Mouse (Mus musculus) embryo, embryonic 9.5 days (tissue): ENCODE measurements around the gene Fryl.
A peak's percentile ranks its signal among the peaks of the same experiment; 100 is the strongest.

Experiments
- DNase-seq: peaks from one replicate; pipeline ENCODE4 v3.0.0-alpha.2; 2017; ENCODE audit errors: extremely low spot score

Gene Fryl

DNA sequence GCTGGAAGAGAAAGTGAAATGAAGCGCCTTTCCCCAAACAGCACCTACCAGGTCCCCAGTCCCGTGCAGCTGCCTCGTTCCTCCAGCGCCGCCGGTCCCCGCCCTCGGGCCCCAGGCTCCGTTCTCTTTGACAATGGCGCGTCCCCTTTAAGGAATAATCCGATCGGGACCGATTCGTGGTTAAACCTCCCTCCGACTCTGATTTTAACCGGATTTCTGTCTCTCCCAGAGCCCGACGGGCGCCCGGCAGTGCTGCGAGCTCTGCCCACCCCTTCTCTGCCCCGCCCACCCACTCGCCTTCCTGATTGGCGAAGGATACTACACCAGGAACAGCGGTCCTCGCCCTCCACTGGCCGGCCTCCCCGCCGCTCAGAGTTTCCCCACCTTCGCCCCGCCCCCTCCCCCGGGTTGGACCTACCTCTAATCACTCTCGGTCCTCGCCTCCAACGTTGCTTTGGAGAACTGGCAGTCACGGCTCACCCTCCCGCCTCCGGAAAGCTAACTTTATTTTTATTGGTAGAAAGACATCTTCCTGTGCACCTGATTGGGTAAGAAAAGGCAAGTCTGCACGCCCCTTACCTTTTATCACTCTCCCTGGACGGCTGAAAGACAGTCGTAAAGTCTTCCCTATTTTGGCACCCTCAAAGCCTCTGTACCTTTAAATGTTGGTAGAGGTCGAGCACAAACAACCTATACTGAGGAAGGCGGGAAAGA is at the start of gene Fryl:
TSS of gene Fryl (minus strand) at position 268 of the 714 bp plus-strand sequence.
- DNase-seq = peak; percentile 100

DNA sequence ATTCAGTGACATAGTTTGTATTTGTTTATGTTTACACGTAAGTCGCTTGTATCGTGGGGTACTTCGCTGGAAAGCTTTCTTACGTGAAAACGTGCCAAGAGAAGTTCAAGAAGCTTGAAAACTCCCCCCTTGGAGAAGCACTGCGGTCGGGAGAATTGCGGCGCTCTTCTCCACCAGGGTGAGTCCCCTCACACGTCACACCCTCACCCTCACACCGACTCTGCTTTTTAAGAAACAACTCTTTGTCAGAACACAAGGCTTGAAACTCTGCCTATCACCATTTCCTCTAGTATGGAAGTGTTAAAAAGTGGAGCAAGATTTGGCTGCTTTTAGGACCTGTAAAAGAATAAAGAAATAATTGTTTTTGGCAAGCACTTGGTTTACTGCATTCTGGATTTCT is 48.1 kb upstream of the Fryl start:
- no peak for DNase-seq

DNA sequence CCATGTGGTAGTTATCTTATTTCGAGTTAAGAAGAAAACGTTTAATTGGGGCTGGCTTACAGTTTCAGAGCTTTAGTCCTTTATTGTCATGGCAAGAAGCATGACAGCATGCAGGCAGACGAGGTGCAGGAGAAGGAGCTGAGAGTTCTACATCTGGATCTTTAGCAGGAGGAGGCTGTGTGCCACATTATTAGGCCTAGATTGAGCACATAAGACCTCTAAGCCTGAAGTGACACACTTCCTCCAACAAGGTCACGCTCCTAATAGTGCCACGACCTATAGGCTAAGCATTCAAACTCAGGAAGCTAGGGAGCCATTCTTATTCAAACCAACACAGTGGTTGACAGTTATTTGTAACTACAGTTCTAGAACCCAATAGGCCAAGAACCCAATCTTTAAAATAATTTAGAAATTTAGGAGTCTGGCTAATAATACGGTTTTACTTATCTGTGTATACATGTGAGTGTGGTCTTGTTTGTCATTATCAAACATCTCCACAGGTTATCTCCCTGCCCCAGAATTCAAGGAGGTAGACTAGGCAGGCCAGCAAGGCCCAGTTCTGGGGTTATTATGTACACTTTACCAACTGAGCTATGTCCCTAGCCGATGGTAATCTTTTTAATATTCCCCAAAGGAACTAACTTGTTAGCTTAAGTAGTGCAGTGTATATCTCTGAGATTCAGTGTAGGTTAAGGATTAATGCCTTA is 45.3 kb upstream of the Fryl start:
- no peak for DNase-seq

DNA sequence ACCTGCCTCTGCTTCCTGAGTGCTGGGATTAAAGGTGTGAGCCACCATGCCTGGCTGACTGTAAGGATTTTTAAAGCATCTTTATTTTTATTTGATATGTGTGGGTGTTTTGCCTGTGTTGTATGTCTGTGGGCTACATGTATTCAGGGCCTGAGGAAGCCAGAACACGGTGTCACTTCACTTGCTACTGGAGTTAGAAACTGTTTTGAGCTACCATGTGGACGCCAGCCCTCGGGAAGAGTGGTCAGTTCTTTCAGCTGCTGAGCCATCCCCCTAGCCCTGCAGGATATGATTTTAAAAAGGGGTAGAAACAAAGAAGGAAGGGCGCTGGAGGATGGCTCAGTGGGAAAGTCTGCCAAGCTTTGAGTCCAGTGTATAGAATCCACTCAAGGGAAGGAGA is 39.5 kb upstream of the Fryl start:
- DNase-seq = no peak

DNA sequence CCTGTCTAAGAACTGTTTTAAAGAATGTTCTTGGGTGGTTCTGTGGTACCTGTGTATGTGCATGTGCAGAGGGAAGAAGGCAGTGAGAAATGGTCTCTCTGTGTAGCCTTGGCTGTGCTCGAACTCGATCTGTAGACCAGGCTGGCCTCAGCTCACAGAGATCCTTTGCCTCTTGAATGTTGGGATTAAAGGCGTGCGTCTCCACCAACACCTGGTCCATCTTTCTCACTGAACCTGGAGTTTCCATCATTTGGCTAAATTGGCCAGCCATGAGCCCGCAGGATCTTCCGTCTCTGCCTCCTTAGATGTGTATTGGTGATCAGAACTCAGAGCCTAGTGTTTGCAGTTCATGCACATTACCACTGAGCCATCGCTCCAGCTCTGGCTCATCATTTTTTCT is 38.6 kb upstream of the Fryl start:
- no peak for DNase-seq

DNA sequence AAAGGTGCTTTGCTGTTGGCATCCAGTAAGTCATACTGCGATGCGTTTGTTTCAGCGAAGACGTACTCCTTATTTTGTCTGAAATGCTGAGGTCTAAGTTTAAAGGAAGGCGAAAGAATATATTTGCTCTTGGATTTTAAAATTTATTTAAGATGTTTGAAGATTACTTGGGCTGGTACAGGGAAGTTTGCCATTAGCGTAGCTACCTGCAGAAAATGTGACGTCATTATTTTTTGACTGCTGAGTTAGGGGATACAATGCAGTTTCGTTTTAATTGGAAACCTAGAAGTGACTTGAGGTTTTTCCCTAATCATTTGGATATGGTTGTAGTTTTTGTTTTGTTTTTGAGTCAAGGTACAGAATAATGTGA is 37.0 kb upstream of the Fryl start:
- DNase-seq = no peak

DNA sequence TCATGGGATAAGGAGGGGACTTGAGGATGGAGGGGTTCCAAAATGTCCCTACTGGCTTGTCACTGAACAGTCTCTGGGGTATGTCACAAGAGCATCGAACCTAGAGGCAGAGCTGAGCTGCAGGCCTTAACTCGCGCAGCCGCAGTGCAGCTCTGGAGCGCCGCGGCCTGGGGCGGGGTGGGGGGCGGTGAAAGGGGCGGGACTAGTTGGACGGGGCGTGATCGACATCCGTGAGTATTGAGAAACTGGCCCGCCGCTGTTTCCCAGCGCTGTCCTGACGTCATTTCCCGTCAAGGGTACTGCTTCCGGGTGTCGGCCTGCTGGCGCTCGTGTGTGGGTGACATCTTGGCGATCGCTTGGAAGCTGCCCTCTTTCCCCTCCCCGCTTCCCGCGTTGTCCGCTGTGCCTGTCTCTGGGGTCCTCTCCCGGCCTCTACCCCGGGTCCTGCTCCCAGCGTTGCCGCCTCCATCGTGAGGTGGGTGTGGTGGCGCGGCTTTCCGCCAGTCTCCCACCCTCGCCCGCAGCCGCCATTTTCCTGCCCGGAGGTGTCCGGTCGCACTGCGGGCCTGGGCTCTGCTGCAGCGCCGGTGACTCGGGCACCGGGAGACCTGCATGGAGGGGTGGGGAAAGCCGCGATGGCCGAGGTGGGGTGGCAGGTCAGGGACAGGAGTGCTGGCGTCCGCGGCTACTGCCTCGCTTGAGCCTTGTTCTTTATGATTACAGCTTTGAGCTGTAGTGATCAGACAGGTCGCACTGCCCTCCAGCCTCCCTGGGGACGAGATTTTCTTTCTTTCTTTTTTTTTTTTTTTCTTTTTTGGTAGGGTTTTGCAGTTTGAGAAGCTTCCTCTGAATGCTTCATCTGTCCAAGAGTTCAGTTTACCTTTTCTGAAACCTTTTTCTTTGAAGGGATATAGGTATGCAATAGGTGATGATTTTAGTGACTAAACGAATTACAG is 36.4 kb upstream of the Fryl start, which contains the start of gene Ociad1:
TSS of gene Ociad1 (plus strand) at position 283 of the 956 bp plus-strand sequence.
- DNase-seq = peak; percentile 98

DNA sequence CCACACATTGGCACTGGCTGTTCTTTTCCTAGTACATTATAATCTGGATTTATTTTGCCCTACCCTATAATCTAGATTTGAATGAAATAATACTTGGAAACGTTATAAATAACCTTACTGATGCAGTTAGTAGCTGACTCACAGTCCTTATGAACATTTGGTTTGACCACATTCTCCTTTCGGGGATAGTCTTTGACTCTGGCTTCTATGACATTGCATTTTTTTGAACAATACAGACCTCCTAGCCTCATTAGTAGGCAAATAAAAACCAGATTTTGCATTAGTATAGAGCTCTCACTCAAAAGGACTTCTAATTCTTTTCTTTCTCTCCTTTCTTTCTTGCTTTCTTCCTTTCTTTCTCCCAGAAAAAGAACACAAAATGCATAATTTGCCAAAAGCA is 33.5 kb upstream of the Fryl start:
- DNase-seq = no peak

DNA sequence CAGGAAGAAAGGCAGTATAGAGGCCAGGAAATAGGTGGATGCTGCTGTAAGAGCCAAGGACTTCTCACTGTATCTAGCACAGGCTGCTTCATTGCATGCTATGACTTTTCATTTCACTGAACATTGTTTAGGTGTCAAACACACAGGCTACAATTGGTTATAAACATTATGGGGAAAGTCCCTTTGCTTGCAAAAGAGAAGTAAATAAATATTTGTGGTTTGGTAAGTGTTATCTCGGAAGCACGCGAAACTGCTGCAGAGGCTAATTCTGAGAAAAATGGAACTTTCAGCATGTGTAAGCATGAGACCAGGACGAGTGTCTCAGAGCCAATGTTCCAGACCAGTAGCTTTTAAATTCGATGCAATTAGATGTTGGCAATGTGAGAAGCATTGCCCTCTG is 30.2 kb upstream of the Fryl start:
- no peak for DNase-seq

DNA sequence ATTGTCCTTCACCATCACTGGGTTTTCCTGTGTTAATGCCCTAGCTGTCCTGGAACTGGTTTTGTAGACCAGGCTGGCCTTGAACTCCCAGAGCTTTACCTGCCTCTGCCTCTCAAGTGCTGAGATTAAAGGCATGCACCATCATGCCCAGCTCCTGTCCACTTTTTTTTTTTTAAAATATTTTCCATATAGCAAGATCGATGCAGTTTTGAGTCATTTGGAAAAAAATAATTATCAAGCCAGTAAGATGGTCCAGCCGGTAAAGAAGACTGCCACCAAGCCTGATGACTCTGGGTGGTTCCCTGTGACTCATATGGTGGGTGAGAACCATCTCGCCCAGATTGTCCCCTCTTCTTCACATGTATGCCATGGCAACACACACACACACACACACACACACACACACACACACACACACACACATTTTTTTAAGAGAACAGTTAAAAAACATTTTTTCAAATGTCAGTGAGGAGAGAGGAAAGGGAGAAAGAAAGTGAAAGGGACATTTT is 29.1 kb upstream of the Fryl start:
- DNase-seq = no peak

DNA sequence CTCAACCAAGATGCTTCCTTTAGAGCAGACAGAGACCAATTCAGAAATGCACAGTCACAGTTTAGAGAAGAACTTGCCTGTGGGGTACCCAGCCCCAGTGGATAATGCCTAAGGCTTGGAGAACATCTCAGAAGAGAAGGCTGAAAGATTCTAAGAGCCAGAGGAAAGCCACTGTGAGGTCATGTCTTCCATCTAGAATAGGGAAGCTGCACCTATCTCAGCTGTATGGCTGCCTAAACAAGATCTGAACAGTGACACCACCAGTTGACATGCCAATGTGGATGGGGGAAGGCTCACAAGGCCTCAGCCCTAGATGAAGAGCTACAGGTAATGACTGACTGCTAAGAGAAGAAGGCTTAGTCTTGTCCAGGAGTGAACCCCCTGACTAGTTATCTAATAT is 27.6 kb upstream of the Fryl start:
- no peak for DNase-seq

DNA sequence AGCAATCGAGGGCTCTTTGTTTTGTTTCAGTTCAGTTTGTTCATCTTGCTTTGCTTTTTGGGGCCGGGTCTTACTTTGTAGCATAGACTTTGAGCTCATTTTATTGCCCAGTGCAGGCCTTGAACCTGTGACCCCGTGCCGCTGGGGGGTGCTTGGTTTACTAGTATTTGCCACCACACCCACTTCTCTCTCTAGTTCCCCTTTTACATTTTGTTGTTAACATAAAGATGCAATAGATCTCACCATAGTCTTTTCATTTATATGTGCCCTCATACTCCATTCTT is 24.1 kb upstream of the Fryl start:
- no peak for DNase-seq

DNA sequence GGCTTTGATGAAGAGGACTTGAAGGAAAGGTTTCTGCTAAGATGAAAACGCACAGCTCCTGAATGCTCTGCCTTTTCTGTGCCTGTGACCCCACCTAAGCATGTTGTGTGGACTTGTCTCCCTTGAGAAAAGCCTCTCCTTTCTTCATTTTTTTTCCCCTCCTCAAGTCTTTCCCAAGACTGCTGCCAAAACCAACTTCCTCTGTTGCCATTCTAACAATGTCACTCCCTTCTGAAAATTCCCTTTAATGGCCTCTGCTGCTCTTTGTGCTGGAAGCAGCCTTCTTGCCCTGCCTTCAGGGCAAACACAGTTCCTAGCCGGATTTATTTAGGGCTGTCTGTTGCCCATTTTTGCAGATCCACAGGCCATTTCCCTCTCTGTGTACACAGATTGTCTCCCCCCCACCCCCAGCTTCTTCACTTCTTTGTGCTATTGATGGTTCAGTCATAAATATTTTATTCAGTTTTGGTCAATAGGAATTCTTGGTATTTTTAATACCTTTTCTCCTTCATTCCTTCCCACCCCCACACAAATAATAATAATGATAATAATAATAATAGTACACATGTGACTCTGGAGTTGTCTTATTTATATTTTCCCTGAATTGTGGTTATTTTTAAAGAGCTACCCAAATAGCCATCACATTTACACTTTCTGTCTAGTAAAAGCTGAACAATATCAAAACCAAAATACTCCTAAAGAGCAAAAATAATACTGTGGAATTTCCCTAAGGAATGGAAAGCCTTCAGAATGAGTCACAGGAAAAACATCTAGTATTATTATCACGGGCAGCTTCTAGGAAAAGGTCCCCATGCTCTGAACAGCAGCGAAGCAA is 23.5 kb upstream of the Fryl start:
- DNase-seq = no peak

DNA sequence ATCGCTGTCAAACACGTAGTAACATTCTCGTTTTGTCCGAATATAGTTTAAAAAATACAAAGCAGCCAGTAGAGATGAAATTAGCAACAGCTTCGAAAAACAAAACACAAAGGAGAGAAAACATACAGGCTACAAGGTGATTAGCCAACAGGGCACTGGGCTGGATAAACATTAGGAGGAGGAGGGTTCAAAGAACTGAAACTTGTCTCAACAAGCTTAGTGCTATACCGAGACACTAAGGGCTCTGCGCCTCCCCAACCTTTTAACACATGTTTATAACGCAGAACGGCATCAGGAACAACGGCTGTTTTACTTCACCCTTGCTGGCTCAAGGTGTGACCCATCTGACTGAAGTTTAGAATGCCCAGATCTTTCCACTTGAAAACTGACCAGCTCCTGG is 22.8 kb upstream of the Fryl start:
- no peak for DNase-seq

DNA sequence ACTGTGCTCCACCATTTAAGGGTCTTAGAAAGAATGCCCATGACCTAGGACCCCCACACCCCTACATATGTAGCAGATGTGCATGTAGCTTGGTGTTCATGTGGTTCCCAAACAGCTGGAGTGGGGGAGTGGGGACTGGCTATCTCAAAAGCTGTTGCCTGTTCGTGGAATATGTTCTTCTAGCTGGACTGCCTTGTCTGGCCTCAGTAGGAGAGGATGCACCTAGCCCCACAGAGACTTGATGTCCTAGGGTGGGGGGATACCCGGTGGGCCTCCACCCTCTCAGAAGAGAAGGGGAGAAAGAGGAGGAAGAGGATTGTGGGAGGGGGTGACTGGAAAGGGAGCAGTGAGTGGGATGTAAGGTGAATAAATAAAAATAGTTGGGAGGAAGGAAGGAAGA is 18.5 kb upstream of the Fryl start:
- DNase-seq = no peak

DNA sequence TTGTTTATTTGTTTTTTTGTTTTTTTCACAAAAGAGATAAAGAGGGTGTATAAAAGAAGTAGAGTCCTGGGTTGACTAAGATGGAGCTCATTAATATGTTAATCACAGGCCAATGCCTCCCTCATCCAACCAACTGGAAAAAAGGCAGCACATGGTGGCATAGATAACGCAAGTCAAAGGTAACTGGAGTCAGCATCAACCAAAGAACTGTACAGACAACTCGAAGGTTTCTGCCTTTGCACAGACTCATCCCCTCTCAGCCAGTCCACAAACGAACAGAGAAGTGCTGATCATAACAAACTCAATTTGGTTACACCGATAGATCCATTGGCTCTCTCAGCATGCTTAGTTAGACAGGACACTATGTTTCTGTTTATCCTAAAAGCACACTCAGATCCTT is 16.8 kb upstream of the Fryl start:
- DNase-seq = no peak

DNA sequence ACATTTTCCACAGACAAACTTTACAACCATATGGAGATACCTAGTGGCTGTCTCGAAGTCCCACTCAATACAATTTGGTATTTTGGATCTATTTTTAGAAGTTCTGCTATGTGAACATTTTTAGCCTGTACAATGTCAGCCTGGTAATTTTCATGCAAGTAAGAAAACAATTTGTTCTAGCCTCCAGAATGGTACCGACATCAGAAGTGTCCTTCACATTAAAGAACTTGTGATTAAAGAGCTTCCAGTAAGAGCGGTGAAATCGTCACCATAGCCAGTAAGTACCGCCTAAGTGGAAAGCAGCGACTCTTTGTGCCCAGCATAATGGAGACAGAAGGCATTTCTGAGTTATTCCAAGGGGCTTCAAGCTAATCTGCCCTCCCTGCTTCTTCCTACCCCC is 14.2 kb upstream of the Fryl start:
- DNase-seq = no peak

DNA sequence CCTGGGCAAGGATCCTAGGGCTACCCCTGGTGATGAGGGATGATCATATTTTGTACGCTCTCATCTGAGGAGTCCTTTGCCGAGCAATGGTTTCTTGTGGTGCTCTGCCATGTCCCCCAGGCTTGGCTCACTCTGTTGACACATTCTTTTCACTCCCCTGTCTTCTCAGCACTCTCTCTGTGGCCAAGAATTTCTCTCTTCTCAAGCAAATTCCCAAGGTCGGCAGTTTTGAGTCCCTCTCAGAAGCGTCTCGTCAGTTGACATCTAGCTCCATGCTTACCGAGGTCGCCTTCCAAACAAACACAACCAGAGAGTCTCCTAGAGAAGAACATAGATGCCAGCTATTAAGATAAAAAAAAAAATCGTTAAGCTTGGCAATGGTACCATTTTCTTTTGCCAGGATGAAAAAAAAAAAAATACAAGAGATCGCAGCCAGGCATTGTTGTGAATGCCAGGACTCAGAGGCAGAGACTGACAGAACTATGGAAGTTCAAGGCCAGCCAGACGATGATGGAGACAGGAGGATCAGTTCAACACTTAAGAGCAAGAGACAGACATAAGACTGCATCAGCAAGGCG is 12.3 kb upstream of the Fryl start:
- DNase-seq = no peak

DNA sequence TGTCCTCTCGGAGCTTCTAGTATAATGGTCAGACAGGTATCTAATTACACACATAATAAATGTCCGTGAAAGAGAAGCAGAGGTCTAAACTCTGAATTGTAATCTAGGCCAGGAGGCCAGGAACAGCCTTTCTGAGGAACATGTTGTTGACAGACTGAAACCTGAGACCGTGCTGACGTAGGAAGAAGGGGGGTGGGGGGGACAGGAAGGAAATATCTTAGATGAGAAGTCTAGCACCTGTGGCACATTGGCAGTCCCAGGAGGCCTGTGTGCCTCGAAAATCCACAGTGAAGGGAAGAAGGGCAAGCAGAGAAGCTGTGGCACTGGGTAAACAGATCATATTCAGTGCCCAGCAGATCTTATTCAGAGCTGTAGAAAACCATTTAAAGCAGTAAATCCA is 9.0 kb upstream of the Fryl start:
- peak; percentile 8 for DNase-seq

DNA sequence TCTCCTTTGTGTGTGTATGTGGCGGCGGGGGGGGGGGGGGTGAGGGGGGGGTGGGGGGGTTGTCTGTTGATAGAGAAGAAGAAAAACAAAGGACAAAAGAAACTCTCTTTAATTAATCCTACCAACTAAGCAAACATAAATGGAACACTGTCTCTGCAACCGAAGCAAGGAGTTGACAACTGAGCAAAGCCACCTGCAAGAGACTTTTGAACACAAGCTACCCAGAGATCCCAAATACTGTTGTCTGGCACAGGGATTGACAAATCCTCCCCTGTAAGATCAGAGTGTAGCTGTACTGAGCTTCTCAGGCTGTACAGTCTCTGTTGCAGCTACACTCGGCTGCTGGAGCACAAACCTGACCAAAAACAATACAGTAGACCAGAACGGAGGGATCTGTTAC is 7.7 kb upstream of the Fryl start:
- DNase-seq = no peak

DNA sequence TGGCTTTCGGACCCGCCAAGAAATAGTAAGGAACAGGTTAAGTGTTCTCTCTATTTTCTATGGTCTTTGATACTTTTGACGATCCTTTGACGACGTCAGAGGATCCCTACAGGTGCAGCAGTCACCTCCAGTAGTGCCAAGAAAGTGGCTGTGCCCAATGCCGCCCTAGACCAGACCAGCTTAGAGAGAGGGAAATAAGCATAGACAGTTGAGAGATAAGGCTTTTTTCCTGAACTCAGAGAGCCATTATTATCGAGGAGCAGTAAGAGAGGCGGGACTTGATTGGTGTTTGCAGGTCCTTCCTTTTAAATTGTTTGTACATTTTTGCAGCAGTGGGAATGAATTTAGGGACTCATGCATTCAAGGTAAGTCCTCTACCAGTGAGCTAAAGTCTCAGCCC is 1.3 kb upstream of the Fryl start:
- no peak for DNase-seq
